Mouse (Mus musculus) retina, postnatal 1 day (tissue): ENCODE results near the gene Ercc6.

Experiments
- DNase-seq: peaks from one replicate; pipeline ENCODE4 v3.0.0-alpha.2; 2012

The Ercc6 gene

DNA sequence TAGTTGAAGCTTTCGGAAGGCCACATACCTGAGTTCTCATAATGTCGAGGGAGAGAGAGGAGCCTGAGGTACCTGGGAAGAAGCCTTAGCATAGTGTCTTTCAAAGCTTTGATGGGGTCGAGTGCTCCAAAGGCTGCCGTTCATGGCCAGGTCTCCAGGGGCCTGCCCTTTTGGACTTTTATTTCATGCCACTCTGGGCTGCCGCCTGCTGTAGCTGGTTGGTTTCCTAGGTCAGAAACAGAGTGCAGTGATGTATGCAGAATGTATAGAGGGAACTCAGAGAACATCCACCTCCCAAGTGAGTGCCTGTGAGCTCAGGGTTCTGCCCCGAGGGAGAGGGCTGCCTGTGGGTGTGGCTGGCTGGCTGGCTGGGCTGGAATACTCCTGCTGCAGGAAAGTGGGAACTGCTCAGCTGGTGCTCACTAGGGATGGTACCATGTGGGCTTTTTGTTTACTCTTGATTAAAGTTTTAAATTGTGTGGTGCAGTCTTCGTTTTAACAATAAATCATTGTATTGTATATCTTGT lies 7.1 kb downstream of the Ercc6 start:
- DNase-seq: no peak

DNA sequence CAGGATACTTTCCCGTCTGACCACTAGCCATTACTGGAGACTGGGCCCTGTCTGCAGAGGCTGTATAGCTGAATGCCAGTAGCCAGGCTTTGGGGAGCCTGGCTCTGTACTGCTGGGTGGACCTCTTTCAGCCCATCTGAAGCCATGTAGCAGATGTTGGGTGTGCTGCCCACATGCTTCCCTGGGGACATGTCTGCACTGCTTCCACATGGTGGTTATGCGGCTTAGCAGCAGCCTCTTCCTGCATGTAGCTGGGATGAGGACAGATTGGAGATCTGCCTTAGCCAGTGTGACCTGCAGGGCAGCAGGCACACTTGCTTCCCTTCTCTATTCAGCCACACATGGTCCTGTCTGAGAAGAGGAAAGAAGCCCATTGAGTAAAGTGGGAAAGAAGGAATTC lies 9.0 kb downstream of the Ercc6 start:
- no peak for DNase-seq

GRCm38 (mm10) chr14:32524071-32524470 lies 10.8 kb downstream of the Ercc6 start:
- DNase-seq: no peak

GRCm38 (mm10) chr14:32525996-32526705 lies 12.8 kb downstream of the Ercc6 start:
- DNase-seq: no peak

DNA sequence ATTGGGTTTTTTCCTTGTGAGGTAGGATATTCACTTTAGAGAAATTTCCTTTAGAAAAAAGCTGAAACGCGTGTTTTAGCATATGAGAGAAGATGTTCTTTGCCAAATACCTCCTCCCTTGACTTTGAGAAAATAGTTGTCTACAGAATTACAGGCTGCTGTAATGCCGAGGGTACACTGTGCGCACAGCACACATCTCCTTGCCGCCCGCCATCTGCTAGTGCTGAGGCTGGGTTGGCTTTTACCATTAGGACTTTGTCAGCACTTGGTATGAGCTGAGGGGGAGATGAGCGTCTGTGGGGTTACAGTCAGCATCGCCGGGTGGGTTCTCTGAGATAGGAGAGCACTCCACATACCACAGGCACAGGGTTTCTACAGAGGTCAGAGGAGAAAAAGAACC lies 13.9 kb downstream of the Ercc6 start:
- no peak for DNase-seq

DNA sequence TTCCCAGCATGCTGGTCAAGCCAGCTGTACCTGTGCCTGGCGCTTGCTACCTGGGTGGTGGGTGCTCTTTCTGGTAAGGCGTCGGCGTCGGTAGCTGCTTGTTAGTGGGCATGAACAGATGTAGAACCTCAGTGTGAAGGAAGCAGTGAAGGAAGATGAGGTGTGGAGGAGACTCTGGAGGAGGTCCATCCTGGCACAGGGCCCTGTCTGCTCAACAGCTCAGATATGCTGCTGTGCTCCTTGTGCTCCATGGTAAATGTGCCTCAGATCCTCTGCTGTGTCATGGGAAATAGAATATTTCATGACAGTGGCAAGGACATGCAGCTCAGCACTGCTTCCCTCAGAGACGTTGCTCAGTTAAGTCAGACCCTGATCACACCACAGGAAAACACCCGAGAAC lies 15.7 kb downstream of the Ercc6 start:
- no peak for DNase-seq

DNA sequence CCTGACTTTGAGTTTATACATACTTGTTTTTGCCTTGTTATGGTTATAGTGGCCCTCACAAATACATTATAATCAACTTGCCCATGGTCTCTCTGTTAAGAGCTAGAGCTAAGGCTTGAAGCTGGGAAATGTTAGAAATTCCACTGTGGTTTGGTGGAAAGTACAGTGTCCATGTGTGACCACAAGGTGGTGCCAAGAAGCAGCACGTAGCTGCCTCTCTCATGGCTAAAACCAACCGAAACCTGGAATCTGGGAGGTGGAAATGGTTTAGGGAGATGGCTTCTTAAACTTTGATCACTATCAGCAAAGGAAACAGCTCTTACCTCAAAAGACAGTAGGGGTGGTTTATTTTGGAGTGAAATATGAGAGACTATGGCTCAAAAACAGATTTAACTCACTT lies 17.6 kb downstream of the Ercc6 start:
- peak; percentile 62 for DNase-seq

DNA sequence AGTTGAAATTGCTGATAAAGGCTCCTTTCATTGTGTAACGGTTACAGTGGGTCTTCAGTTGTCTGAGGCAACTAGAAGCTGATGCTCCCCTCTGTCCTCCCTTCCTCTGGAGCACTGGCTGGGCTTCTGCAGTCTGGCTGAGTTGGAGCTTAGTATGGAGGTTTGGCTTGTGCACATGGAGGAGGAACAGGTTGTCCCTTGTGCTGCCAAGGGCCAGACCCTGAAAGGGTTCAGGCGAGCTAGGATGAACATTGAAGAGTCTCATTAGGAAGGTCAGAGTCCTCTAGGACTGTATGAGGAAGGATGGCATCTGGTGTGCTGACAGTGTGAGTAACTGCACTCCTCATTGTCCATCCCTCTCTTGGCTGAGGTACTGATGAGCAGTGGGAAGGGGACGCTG lies 18.1 kb downstream of the Ercc6 start:
- no peak for DNase-seq

GRCm38 (mm10) chr14:32532381-32533147 lies 19.2 kb downstream of the Ercc6 start:
- DNase-seq: no peak

- no peak for DNase-seq
These were observed 19.8 kb downstream of the Ercc6 start for GRCm38 (mm10) chr14:32533148-32533520.

- no peak for DNase-seq
These were observed 20.3 kb downstream of the Ercc6 start for GRCm38 (mm10) chr14:32533656-32534055.

DNA sequence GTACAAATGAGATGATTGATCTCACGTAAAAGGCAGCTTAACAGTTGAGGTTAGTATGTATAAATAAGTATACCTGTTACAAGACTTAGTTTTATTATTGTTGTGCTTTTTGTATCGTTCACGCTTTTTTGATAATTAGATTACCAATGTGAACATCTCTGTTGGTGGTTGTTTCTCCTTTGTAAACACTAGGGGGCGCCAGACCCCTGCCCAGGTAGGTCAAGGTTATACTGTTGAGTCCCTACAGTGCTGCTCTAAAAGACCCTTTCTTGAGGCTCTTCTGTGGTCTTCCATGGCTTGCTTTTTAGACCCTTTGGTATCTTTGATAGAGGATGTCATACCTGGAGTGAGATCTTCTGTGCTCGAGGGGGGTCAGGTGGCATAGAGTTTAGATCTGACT lies 20.8 kb downstream of the Ercc6 start:
- peak; percentile 45 for DNase-seq

GRCm38 (mm10) chr14:32536763-32537162 lies 23.4 kb downstream of the Ercc6 start:
- no peak for DNase-seq

- DNase-seq: no peak
These were observed 24.8 kb downstream of the Ercc6 start for GRCm38 (mm10) chr14:32538115-32538514.

DNA sequence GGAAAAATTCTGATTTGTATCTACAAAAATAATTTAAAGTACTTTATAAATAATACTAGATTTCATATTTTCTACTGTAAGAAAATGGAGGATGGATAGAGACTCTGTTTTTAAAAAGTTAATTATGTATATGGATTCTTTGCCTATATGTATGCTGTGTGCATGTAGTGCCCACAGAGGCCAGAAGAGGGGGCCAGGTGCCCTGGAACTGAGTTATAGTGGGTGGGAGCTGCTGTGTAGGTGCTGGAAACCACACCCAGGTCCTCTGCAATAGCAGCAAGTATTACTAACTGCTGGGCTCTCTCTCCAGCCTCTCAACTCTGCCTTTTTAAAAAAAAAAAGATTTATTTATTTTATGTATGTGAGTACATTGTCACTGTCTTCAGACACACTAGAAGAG lies 29.8 kb downstream of the Ercc6 start:
- DNase-seq: no peak

- peak; percentile 18 for DNase-seq
These were observed 33.4 kb downstream of the Ercc6 start for GRCm38 (mm10) chr14:32546676-32547075.

DNA sequence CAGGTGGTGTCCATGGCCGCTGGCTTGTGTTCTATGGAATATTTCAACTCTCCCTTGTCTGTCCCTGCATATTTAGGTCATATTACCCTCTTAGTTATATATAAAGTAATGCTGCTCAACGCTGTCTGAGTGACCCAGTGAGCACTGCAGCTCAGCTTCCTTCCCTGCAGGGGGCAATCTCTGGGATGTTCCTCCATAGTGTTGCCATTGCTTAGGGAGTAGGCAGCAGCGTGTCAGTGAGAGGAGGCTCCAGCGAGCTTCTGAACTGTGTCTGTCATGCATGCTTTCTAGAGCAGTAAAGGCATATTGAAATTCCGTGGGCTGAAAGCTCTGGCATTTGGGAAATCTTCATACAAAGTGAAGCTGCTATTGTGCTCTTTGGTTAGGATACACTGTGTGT lies 38.5 kb downstream of the Ercc6 start:
- DNase-seq: peak; percentile 27

- DNase-seq: peak; percentile 74
These were observed 40.0 kb downstream of the Ercc6 start for GRCm38 (mm10) chr14:32553198-32553903.

DNA sequence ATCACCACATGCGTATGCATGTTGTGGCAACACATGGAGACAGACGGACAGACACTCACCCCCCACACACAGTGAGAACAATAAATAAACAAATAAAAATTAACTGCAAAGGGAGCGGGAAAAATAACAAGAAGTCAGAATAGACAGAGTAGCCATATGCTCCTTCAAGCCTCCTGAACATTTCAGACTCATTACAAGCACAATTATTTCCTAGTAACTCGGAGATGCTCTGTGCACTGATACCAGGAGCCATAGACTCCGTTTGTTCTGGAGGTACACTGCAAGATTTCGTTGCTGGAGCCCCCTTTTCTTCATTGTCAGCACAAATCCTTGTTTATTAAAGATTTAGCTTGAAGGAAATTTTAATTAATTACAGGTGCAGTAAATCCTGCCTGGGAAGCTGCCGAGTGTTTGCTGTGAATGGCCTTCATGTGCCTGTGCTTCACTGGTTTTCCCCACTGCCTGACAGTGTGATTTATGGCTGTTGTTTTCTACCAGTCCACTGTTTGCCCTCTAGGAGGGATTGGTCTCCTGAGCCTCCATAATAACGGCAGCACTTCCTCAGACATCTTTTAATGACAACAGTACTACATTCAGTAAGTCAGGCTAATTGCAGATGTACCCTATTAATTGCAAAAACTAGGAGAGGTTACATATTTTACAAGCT lies 41.7 kb downstream of the Ercc6 start:
- DNase-seq: no peak

- DNase-seq: no peak
These were observed 48.1 kb downstream of the Ercc6 start for GRCm38 (mm10) chr14:32561428-32561827.

DNA sequence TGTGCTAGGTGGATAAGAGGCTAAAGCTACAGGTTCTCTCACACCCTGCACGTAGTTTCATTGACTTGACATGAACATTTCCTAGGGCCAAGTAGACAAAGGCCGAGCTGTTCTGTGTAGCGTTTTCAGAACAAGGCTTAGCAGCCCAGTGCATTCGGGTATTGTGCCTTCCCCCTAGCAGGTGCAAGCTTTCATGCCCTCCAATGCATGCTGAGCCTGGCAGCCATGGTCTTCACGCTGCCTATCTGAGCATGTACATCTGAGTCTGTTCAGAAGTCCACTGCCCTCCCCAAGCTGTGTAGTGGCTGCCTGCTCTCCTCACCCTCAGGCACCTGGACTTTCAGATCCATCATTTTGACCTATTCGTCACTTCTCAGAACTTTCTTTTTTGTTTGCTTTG lies 50.3 kb downstream of the Ercc6 start:
- DNase-seq: no peak

GRCm38 (mm10) chr14:32572519-32572918 lies 59.2 kb downstream of the Ercc6 start:
- no peak for DNase-seq

GRCm38 (mm10) chr14:32578420-32578819 lies 65.1 kb downstream of the Ercc6 start:
- no peak for DNase-seq
